Mouse (Mus musculus) E14TG2a.4 (cell line): ENCODE measurements at regions not wholly inside any gene's neighbourhood (a gene's known extent, or its start where the extent isn't known, plus 50 kb on each side); places are given as distances from the start of the nearest gene placed in this dataset.

ENCODE experiments used
- H3K27me3 ChIP-seq: 2 replicates; pipeline ENCODE4 v1.6.1; 2014; ENCODE audit warnings: low read length, control low read depth; ENCODE audit not compliant: insufficient read depth
- H3K36me3 ChIP-seq: 2 replicates; pipeline ENCODE4 v1.6.1; 2014; ENCODE audit warnings: low read length, control low read depth; ENCODE audit not compliant: insufficient read depth
- H3K4me1 ChIP-seq: replicated peaks from 2 replicates; pipeline ENCODE4 v1.6.1; 2014; ENCODE audit warnings: low read depth, low read length, control low read depth
- H3K4me3 ChIP-seq: replicated peaks from 2 replicates; pipeline ENCODE4 v1.5.1; 2014; ENCODE audit warnings: mild to moderate bottlenecking, low read length
- H3K9me3 ChIP-seq: 2 replicates; pipeline ENCODE4 v1.6.1; 2014; ENCODE audit warnings: low read length, control low read depth
- CTCF ChIP-seq: conservative IDR thresholded peaks from 2 replicates; pipeline ENCODE4 v1.5.1; 2014; ENCODE audit warnings: low read length
- NANOG ChIP-seq: IDR thresholded peaks from 2 replicates; pipeline ENCODE4 v1.6.1; 2014; ENCODE audit warnings: borderline replicate concordance, low read length, mixed read lengths
- POU5F1 ChIP-seq: IDR thresholded peaks from 2 replicates; pipeline ENCODE4 v1.6.1; 2014; ENCODE audit warnings: low read length, borderline replicate concordance

GRCm38 (mm10) chr3:18881186-18881585 is 747.3 kb downstream of the 1700064H15Rik start:
- Histone ChIP-seq H3K4me3 (no peak overlapping the region), H3K36me3 (no peaks in the 10 kb centered on the region), H3K9me3 (no peaks in the 10 kb centered on the region), H3K4me1 (no peaks in the 10 kb centered on the region), H3K27me3 (no peaks in the 10 kb centered on the region)
- no peak for TF ChIP-seq CTCF
- no peak for TF ChIP-seq NANOG

DNA sequence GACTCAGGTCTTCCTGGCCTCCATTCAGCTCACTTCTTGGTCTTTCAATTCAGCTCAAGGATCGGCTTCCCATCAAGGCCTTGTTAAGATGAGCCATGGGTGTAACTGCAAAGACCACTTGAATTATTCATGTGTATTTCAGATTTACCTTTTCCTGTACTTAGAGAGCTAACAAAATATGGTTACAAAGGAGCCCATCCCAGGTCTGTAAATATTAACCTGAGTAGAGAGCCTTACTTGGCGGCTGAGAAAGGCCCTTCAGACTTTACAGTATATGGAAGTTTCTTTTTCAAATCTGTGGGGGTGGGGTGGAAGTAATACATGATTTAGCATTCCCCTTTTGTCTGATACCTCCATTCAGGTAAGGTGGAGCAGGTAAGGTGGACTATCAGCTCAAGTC is 735.7 kb downstream of the 1700064H15Rik start:
- no peak overlapping the region for H3K4me3 ChIP-seq
- H3K9me3 ChIP-seq, result no peaks in the 10 kb centered on the region
- H3K36me3 ChIP-seq, result no peaks in the 10 kb centered on the region
- TF ChIP-seq CTCF (no peak), POU5F1 (no peak), NANOG (no peak)
- H3K4me1 ChIP-seq, result no peaks in the 10 kb centered on the region
- H3K27me3 ChIP-seq, result no peaks in the 10 kb centered on the region

GRCm38 (mm10) chr3:18905769-18906168 is 722.7 kb downstream of the 1700064H15Rik start:
- TF ChIP-seq NANOG, result no peak

DNA sequence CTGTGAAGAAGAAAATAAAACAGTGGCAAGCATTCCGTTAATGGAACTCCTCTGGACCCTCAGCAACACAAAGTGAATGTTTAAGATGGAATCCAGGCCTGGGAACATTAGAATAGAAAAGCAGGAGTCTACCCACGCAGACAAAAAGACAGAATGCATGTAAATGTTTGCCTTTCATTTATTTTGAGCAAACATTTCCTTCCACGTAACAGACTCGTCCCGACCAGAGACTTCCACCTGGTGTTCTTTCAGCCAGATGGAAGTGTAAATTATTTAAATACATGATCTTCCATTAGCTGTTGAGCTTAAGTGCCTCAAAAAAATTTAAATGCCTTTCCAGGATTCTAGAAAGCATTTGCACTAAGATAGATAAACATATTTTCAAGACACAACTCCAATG is 722.3 kb downstream of the 1700064H15Rik start:
- TF ChIP-seq POU5F1, result no peak
- no peak for TF ChIP-seq CTCF
- no peak for TF ChIP-seq NANOG
- Histone ChIP-seq H3K4me1 (no peaks in the 10 kb centered on the region), H3K27me3 (no peaks in the 10 kb centered on the region), H3K36me3 (no peaks in the 10 kb centered on the region), H3K4me3 (no peak overlapping the region), H3K9me3 (no peaks in the 10 kb centered on the region)

More at GRCm38 (mm10) chr3:18905769-18906168, 722.7 kb downstream of the 1700064H15Rik start:
- no peaks in the 10 kb centered on the region for H3K36me3 ChIP-seq
- H3K4me1 ChIP-seq, result no peaks in the 10 kb centered on the region
- H3K9me3 ChIP-seq, result no peaks in the 10 kb centered on the region
- no peaks in the 10 kb centered on the region for H3K27me3 ChIP-seq
- H3K4me3 ChIP-seq, result no peak overlapping the region

DNA sequence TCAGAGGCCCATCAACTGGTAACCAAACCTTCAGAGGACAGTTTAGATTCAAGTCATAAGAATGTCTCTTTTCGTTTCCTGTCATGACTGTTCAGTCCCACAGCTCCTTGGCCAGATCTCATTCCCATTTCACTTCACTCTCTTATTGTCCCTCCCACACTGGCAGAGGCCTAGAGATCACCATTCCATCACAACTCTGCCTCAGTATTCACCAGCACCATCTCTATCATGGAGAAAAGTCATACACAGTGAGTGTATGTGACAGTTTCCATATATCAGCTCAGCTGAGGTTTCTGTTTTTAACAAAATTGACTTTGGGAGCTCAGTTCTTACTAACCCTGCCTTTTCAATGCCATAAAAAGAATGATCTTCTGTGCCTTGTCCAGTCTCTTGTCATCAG is 719.7 kb downstream of the 1700064H15Rik start:
- H3K36me3 ChIP-seq, result no peaks in the 10 kb centered on the region
- no peak overlapping the region for H3K4me3 ChIP-seq
- no peaks in the 10 kb centered on the region for H3K4me1 ChIP-seq
- no peaks in the 10 kb centered on the region for H3K27me3 ChIP-seq
- no peak for TF ChIP-seq NANOG
- TF ChIP-seq CTCF, result no peak
- TF ChIP-seq POU5F1, result no peak
- H3K9me3 ChIP-seq, result peaks cover 10% of the 10 kb centered on the region

- Histone ChIP-seq H3K36me3 (no peaks in the 10 kb centered on the region), H3K4me3 (no peak overlapping the region), H3K4me1 (no peaks in the 10 kb centered on the region), H3K9me3 (no peaks in the 10 kb centered on the region), H3K27me3 (no peaks in the 10 kb centered on the region)
- no peak for TF ChIP-seq CTCF
- no peak for TF ChIP-seq POU5F1
- no peak for TF ChIP-seq NANOG
Observed at GRCm38 (mm10) chr3:18928401-18929104, 699.9 kb downstream of the 1700064H15Rik start.

GRCm38 (mm10) chr3:18929105-18929492 is 699.4 kb downstream of the 1700064H15Rik start:
- Histone ChIP-seq H3K9me3 (no peaks in the 10 kb centered on the region), H3K4me1 (no peaks in the 10 kb centered on the region), H3K4me3 (no peak overlapping the region), H3K27me3 (no peaks in the 10 kb centered on the region), H3K36me3 (no peaks in the 10 kb centered on the region)
- TF ChIP-seq NANOG (no peak), CTCF (no peak), POU5F1 (no peak)

DNA sequence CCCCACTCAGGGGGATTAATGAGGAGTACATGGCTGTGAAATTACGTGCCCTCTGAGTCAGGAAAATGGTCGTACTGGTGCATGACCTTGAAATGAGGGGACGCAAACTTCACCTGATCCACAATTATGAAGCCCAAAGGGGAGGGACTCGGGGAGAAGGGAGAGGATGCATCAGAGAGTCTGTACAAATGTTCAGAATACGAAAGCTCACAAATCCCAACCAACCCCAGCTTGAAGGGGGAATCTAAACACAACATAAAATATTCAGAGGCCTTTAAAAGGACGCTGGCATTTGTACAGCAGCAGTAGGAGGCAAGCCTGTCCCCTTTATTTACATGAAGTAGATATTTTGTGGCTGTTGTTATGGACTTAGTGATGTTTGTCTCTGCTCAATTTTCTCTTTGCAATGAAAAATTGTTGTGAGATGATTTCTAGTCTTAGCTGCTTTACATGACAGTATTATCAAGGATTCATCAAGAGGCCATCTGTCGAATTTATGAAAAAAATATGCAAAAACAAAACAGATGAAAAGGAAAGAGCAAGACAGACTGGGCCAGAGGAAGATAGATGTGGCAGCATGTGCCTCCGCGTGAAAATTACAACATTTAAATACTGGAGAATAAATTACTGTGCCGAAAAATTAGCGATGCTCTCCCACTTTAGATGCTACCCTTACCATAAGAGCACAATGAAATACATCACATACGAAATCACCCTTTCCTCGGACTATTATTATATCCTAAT is 695.3 kb downstream of the 1700064H15Rik start:
- TF ChIP-seq NANOG (no peak), CTCF (no peak), POU5F1 (no peak)
- Histone ChIP-seq H3K9me3 (no peaks in the 10 kb centered on the region), H3K36me3 (no peaks in the 10 kb centered on the region), H3K4me3 (no peak overlapping the region), H3K4me1 (no peaks in the 10 kb centered on the region), H3K27me3 (no peaks in the 10 kb centered on the region)

GRCm38 (mm10) chr3:18934891-18935290 is 693.6 kb downstream of the 1700064H15Rik start:
- H3K4me3 ChIP-seq, result no peak overlapping the region
- H3K4me1 ChIP-seq, result no peaks in the 10 kb centered on the region
- H3K27me3 ChIP-seq, result no peaks in the 10 kb centered on the region
- H3K9me3 ChIP-seq, result no peaks in the 10 kb centered on the region
- no peaks in the 10 kb centered on the region for H3K36me3 ChIP-seq
- no peak for TF ChIP-seq POU5F1
- no peak for TF ChIP-seq NANOG
- no peak for TF ChIP-seq CTCF
